Mouse (Mus musculus) left cerebral cortex, postnatal 36 days (tissue): ENCODE results near the gene Rps6ka2. TPM values are rescaled to one million over a fixed set of nuclear protein-coding genes. Genes with fewer than 3 reads are reported as not detected.
"Not testable (repeated sequence)": the region's sequence is repeated elsewhere in the genome, so short reads cannot be mapped to it uniquely, and the experiment has no call there.

Experiments used
- DNase-seq, 2 experiments: peaks; one replicate each; pipeline ENCODE4 v3.0.0; 2021 to 2022; ENCODE audit warnings: low spot score in 2 of 2, mixed read lengths in 1 of 2
- intact Hi-C: fragments of 180-260 bp; cut with DNase I; formaldehyde crosslinking; loops from one replicate; pipeline ENCODE4 v1.15.1; 2025
- total RNA-seq, 2 experiments: library from RNA; stranded (reverse); gene quantifications; 2 replicates each; pipeline ENCODE4 v1.2.3; 2021

Gene Rps6ka2
- total RNA-seq, 2 experiments from 2014 or later, result 41.9 to 67.1 TPM

DNA sequence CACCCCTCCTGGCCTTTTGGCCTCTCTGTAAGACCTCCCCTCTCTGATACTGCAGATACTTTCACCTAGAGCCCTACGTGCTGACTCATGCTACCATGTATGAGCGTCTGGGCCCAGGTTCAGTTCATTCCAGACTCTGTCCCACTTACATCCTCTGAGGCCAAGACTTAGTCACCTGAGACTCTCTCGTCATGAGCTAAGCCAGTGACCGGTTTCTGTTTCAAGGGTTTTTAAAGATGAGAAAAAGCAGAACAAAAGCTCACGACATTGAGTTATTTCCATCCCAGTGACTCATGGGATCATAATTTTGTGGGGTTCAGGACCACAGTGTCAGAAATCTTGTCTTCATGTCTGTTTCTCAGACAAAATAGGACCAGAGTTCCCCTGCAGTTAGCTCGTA, 149.9 kb downstream of the Rps6ka2 start:
- DNase-seq, intact Hi-C loops: not testable (repeated sequence)

DNA sequence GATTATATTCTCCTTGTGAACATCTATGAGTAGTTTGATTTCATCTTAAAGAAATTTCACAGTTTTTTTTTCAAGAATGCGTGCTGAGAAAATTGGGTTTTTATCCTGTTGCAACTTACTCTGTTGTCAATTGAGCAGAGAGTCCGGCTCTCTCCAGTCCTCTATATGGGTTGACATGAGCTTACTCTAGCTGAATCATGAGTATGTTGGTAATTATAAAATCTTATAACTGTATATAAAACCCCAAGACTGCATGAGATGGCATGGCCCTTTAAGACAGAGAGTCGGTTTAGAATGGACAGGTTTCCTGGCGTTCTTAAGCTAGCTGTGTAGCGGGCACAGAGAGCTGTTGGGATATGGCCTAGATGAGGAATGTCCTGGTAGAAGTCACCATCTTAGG, 154.4 kb downstream of the Rps6ka2 start, which contains the start of gene Tcp10a:
Gene Tcp10a (plus strand): TSS at position 301 of the 400 bp plus-strand sequence.
- intact Hi-C loops, DNase-seq: not testable (repeated sequence)

DNA sequence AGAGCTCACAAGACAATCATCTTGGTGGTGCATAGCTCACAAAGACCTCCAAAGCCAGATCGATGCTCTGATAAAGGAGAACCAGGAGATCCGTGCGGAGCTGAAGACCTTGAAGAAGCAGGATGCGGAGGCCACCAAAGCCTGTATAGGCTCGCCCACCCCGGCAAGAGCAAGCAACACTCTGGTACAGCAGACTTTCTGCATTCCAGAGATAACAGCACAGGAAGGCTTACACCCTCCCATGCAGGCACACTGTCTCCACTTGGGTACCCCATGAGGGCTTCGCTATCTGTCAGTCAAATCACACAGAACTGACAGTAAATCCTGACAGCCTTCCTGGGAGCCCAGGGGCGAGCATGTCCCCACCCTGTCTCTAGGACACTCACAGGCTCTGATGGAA, 156.5 kb downstream of the Rps6ka2 start:
- DNase-seq, intact Hi-C loops: not testable (repeated sequence)

GRCm38 (mm10) chr17:7332745-7333144, 162.8 kb downstream of the Rps6ka2 start:
- intact Hi-C loops, result not testable (repeated sequence)

DNA sequence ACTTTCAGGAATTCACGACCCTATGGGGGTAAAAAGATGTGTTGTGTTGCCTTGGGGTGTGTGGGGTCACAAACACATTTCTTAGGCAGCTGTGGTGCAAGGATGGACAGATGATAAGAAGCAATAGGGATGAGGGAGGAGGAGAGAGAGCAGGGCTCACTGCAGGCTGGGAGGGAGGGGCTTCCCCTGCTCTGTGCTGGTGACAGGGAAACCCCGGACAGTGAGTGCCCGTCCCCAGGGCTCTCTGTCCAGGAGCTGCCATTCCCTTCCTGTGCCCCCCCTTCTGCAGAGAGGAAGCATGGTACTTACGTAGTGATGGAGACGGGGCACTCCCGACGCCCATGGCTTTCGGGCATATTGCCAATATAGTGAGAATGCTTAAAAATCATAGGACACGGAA, 167.5 kb downstream of the Rps6ka2 start:
- DNase-seq, intact Hi-C loops: not testable (repeated sequence)

More at GRCm38 (mm10) chr17:7332745-7333144, 162.8 kb downstream of the Rps6ka2 start:
- not testable (repeated sequence) for DNase-seq

DNA sequence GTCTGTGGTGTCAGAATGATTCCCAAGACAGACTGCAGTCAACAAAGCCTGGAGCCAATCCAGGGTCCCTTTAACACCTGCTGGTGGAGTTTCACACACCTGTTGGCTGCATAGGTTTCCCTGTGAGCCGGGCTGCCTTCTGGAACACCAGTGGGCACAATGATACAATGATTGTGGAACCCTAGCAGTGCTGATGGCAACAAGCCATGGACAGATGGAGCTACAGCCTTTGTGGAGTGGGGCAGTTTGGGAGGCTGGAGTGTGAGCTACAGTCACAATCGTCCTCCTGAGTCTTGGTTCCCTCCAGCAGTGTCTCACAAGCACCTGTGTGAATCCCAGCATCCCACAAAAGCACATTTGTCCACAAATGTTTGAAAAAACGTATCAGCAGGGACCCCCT, 178.8 kb downstream of the Rps6ka2 start:
- intact Hi-C loops, DNase-seq: not testable (repeated sequence)

DNA sequence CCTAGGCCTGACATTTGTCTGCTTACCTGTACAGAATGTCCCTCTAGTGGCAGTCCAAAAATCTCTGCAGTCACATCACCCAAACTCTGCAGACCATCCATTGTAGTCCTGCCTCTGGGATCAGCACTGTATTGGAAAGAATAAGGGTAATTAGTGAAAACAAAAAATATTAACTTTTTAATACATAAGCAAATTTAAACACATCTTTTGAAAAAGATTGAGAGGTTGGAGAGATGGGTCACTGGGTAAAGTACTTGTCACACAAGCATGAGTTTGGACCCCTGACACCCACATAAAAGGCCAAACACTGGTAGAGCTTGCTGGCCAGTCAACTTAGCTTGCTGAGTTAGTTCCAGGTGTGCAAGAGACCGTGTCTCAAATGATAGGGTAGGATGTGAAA, 182.7 kb downstream of the Rps6ka2 start, which contains the start of gene Ttll2:
Gene Ttll2 (minus strand): TSS at position 101 of the 400 bp plus-strand sequence.
- intact Hi-C loops, DNase-seq: not testable (repeated sequence)

Other genes starting within 250 kb of the Rps6ka2 start
- 10 to 100 TPM; 30.1 to 30.4 TPM for gene Rsph3b, start 221.4 kb upstream of the Rps6ka2 start, total RNA-seq
- gene Tagap1, start 209.0 kb upstream of the Rps6ka2 start, total RNA-seq, result 10 to 100 TPM; 26.0 to 26.7 TPM
- gene Rnaset2b, start 199.5 kb upstream of the Rps6ka2 start, total RNA-seq, result 10 to 100 TPM; 33.5 to 36.2 TPM
- under 1 TPM; 0.27 to 0.72 TPM for gene Gm49721, start 191.2 kb upstream of the Rps6ka2 start, total RNA-seq
- gene Gm1604a, start 144.5 kb upstream of the Rps6ka2 start, total RNA-seq, result 1 to 10 TPM in 1 of 2 experiments, under 1 TPM in 1; 0.86 to 2.5 TPM
- gene Tcp10a, start 154.5 kb downstream of the Rps6ka2 start, total RNA-seq, result under 1 TPM in 1 of 2 experiments, not detected in 1; 0.23 TPM
- not detected for gene Ttll2, start 182.6 kb downstream of the Rps6ka2 start, total RNA-seq
- not detected for gene Gm49630, start 201.9 kb downstream of the Rps6ka2 start, total RNA-seq
- gene Unc93a2, start 215.3 kb downstream of the Rps6ka2 start, total RNA-seq, result not detected